Mouse (Mus musculus): Measurements from ENCODE around the gene Msmp.

GRCm38 (mm10) chr4:43535628-43536027, 48.7 kb downstream of the Msmp start:
- no peak for TF ChIP-seq CTCF (IDR thresholded peaks at IDR 0.05; ENCODE audit: extremely low read depth, insufficient read depth, low read length)
- TF ChIP-seq POLR2A (IDR thresholded peaks at IDR 0.05; ENCODE audit: extremely low read depth, insufficient read depth, low read length): no peak
